Mouse (Mus musculus) cerebellum, postnatal 36 days (tissue): ENCODE results near the gene Ostm1.

Experiments
- DNase-seq, 2 experiments: peaks; one replicate each; pipeline ENCODE4 v3.0.0; 2021 to 2022; ENCODE audit warnings: mixed read lengths in 2 of 2

Ostm1 gene

GRCm38 (mm10) chr10:42680582-42681001 is 97.0 kb downstream of the Ostm1 start:
- DNase-seq = no peak

- no peak for DNase-seq
These were observed 98.8 kb downstream of the Ostm1 start for GRCm38 (mm10) chr10:42682421-42682820.

GRCm38 (mm10) chr10:42687873-42688272 is 104.3 kb downstream of the Ostm1 start:
- no peak for DNase-seq

- no peak for DNase-seq
These were observed 106.1 kb downstream of the Ostm1 start for GRCm38 (mm10) chr10:42689694-42690093.

GRCm38 (mm10) chr10:42690233-42691028 is 106.8 kb downstream of the Ostm1 start:
- DNase-seq = no peak

- DNase-seq = no peak
These were observed 107.4 kb downstream of the Ostm1 start for GRCm38 (mm10) chr10:42691051-42691450.

GRCm38 (mm10) chr10:42692095-42692494 is 108.5 kb downstream of the Ostm1 start:
- no peak for DNase-seq

- DNase-seq = no peak
These were observed 109.2 kb downstream of the Ostm1 start for GRCm38 (mm10) chr10:42692794-42693193.

- no peak for DNase-seq
These were observed 109.9 kb downstream of the Ostm1 start for GRCm38 (mm10) chr10:42693482-42693881.

GRCm38 (mm10) chr10:42696361-42696760 is 112.7 kb downstream of the Ostm1 start:
- no peak for DNase-seq

- DNase-seq = peak; percentile 60 to 70
These were observed 113.4 kb downstream of the Ostm1 start for GRCm38 (mm10) chr10:42697007-42697406.

GRCm38 (mm10) chr10:42698375-42698774 is 114.8 kb downstream of the Ostm1 start:
- DNase-seq = no peak

GRCm38 (mm10) chr10:42698994-42699393 is 115.4 kb downstream of the Ostm1 start:
- DNase-seq = no peak

- DNase-seq = no peak
These were observed 118.5 kb downstream of the Ostm1 start for GRCm38 (mm10) chr10:42702111-42702510.

- no peak for DNase-seq
These were observed 131.1 kb downstream of the Ostm1 start for GRCm38 (mm10) chr10:42714676-42715075.

- DNase-seq = no peak
These were observed 131.9 kb downstream of the Ostm1 start for GRCm38 (mm10) chr10:42715366-42716035.

GRCm38 (mm10) chr10:42722116-42722515 is 138.5 kb downstream of the Ostm1 start:
- DNase-seq = no peak

- DNase-seq = no peak
These were observed 139.9 kb downstream of the Ostm1 start for GRCm38 (mm10) chr10:42723275-42724232.

GRCm38 (mm10) chr10:42729607-42730006 is 146.0 kb downstream of the Ostm1 start:
- no peak for DNase-seq

- DNase-seq = peak in 1 of 2 experiments; percentile 23
These were observed 151.0 kb downstream of the Ostm1 start for GRCm38 (mm10) chr10:42734546-42735060.

GRCm38 (mm10) chr10:42751813-42752212 is 168.2 kb downstream of the Ostm1 start:
- DNase-seq = no peak
